Mouse (Mus musculus): ENCODE results near the gene Farp1. TPM values are rescaled to one million over a fixed set of nuclear protein-coding genes. Genes with fewer than 3 reads are reported as not detected.

Farp1 gene
- polyA plus RNA-seq, 1 experiment: 28.8 TPM

GRCm38 (mm10) chr14:121057750-121058149, 22.8 kb downstream of the Farp1 start:
- Histone ChIP-seq H3K27ac (ENCODE audit: insufficient read depth, low read depth, low read length) (no peak overlapping the region), H3K4me1 (ENCODE audit: control insufficient read depth, insufficient read depth, low read length) (peaks cover 33% of the 10 kb centered on the region), H3K36me3 (ENCODE audit: control insufficient read depth, insufficient read depth, low read length) (no peaks in the 10 kb centered on the region), H3K4me3 (ENCODE audit: insufficient read depth, low read depth, low read length) (no peak overlapping the region), H3K27me3 (replicated peaks; ENCODE audit: control insufficient read depth, insufficient read depth, low read length) (no peaks in the 10 kb centered on the region)
- DNase-seq: no peak
- TF ChIP-seq CTCF (conservative IDR thresholded peaks at IDR 0.05; ENCODE audit: insufficient read depth, insufficient read length, low read depth, low read length): no peak
- TF ChIP-seq POLR2A (IDR thresholded peaks at IDR 0.05; ENCODE audit: low read depth, low read length): no peak
- WGBS: over 99% methylated on average over 5 of the region's 5 CpGs

GRCm38 (mm10) chr14:121058481-121058880, 23.5 kb downstream of the Farp1 start:
- peaks cover 29% of the 10 kb centered on the region for H3K4me1 ChIP-seq (ENCODE audit: control insufficient read depth, insufficient read depth, low read length)
- no peak overlapping the region for H3K27ac ChIP-seq (ENCODE audit: insufficient read depth, low read depth, low read length)
- H3K27me3 ChIP-seq (replicated peaks; ENCODE audit: control insufficient read depth, insufficient read depth, low read length): no peaks in the 10 kb centered on the region
- TF ChIP-seq POLR2A (IDR thresholded peaks at IDR 0.05; ENCODE audit: low read depth, low read length) (no peak), CTCF (conservative IDR thresholded peaks at IDR 0.05; ENCODE audit: insufficient read depth, insufficient read length, low read depth, low read length) (no peak)
- no peak overlapping the region for H3K4me3 ChIP-seq (ENCODE audit: insufficient read depth, low read depth, low read length)
- WGBS: 100% methylated on average over 1 of the region's 1 CpGs
- H3K36me3 ChIP-seq (ENCODE audit: control insufficient read depth, insufficient read depth, low read length): no peaks in the 10 kb centered on the region
- no peak for DNase-seq

GRCm38 (mm10) chr14:121059266-121059665, 24.3 kb downstream of the Farp1 start:
- no peaks in the 10 kb centered on the region for H3K36me3 ChIP-seq (ENCODE audit: control insufficient read depth, insufficient read depth, low read length)
- H3K27me3 ChIP-seq (replicated peaks; ENCODE audit: control insufficient read depth, insufficient read depth, low read length): no peaks in the 10 kb centered on the region
- H3K27ac ChIP-seq (ENCODE audit: insufficient read depth, low read depth, low read length): no peak overlapping the region
- H3K4me3 ChIP-seq (ENCODE audit: insufficient read depth, low read depth, low read length): no peak overlapping the region
- no peak for TF ChIP-seq POLR2A (IDR thresholded peaks at IDR 0.05; ENCODE audit: low read depth, low read length)
- TF ChIP-seq CTCF (conservative IDR thresholded peaks at IDR 0.05; ENCODE audit: insufficient read depth, insufficient read length, low read depth, low read length): no peak
- peaks cover 23% of the 10 kb centered on the region for H3K4me1 ChIP-seq (ENCODE audit: control insufficient read depth, insufficient read depth, low read length)
- 21% methylated on average over 10 of the region's 10 CpGs for WGBS
- DNase-seq: peak; percentile 85

GRCm38 (mm10) chr14:121060484-121060883, 25.5 kb downstream of the Farp1 start:
- TF ChIP-seq POLR2A (IDR thresholded peaks at IDR 0.05; ENCODE audit: low read depth, low read length): no peak
- no peak for TF ChIP-seq CTCF (conservative IDR thresholded peaks at IDR 0.05; ENCODE audit: insufficient read depth, insufficient read length, low read depth, low read length)
- no peaks in the 10 kb centered on the region for H3K36me3 ChIP-seq (ENCODE audit: control insufficient read depth, insufficient read depth, low read length)
- no peak overlapping the region for H3K4me3 ChIP-seq (ENCODE audit: insufficient read depth, low read depth, low read length)
- no peak overlapping the region for H3K27ac ChIP-seq (ENCODE audit: insufficient read depth, low read depth, low read length)
- 79% methylated on average over 11 of the region's 11 CpGs for WGBS
- peaks cover 23% of the 10 kb centered on the region for H3K4me1 ChIP-seq (ENCODE audit: control insufficient read depth, insufficient read depth, low read length)
- no peak for DNase-seq
- H3K27me3 ChIP-seq (replicated peaks; ENCODE audit: control insufficient read depth, insufficient read depth, low read length): no peaks in the 10 kb centered on the region

- Histone ChIP-seq H3K4me1 (ENCODE audit: control insufficient read depth, insufficient read depth, low read length) (peaks cover 23% of the 10 kb centered on the region), H3K36me3 (ENCODE audit: control insufficient read depth, insufficient read depth, low read length) (no peaks in the 10 kb centered on the region), H3K27me3 (replicated peaks; ENCODE audit: control insufficient read depth, insufficient read depth, low read length) (no peaks in the 10 kb centered on the region), H3K27ac (ENCODE audit: insufficient read depth, low read depth, low read length) (peak overlapping the region; percentile 18; the same call in 1 of the 2 replicates), H3K4me3 (ENCODE audit: insufficient read depth, low read depth, low read length) (no peak overlapping the region)
- TF ChIP-seq POLR2A (IDR thresholded peaks at IDR 0.05; ENCODE audit: low read depth, low read length): no peak
- TF ChIP-seq CTCF (conservative IDR thresholded peaks at IDR 0.05; ENCODE audit: insufficient read depth, insufficient read length, low read depth, low read length): no peak
- WGBS: 29% methylated on average over 4 of the region's 4 CpGs
- DNase-seq: peak; percentile 45
Observed at GRCm38 (mm10) chr14:121061686-121062085, 26.7 kb downstream of the Farp1 start.

- Histone ChIP-seq H3K4me1 (ENCODE audit: control insufficient read depth, insufficient read depth, low read length) (peaks cover 23% of the 10 kb centered on the region), H3K36me3 (ENCODE audit: control insufficient read depth, insufficient read depth, low read length) (no peaks in the 10 kb centered on the region), H3K27ac (ENCODE audit: insufficient read depth, low read depth, low read length) (peak overlapping the region; percentile 18; the same call in 1 of the 2 replicates), H3K27me3 (replicated peaks; ENCODE audit: control insufficient read depth, insufficient read depth, low read length) (no peaks in the 10 kb centered on the region), H3K4me3 (ENCODE audit: insufficient read depth, low read depth, low read length) (no peak overlapping the region)
- DNase-seq: peak; percentile 43
- TF ChIP-seq POLR2A (IDR thresholded peaks at IDR 0.05; ENCODE audit: low read depth, low read length): no peak
- TF ChIP-seq CTCF (conservative IDR thresholded peaks at IDR 0.05; ENCODE audit: insufficient read depth, insufficient read length, low read depth, low read length): no peak
- 28% methylated on average over 14 of the region's 14 CpGs for WGBS
Observed at GRCm38 (mm10) chr14:121062238-121063082, 27.5 kb downstream of the Farp1 start.

GRCm38 (mm10) chr14:121064726-121065125, 29.7 kb downstream of the Farp1 start:
- H3K4me1 ChIP-seq (ENCODE audit: control insufficient read depth, insufficient read depth, low read length): peaks cover 15% of the 10 kb centered on the region
- no peak for DNase-seq
- WGBS: 84% methylated on average over 1 of the region's 1 CpGs
- H3K4me3 ChIP-seq (ENCODE audit: insufficient read depth, low read depth, low read length): no peak overlapping the region
- no peaks in the 10 kb centered on the region; the same call in 1 of the 2 replicates for H3K36me3 ChIP-seq (ENCODE audit: control insufficient read depth, insufficient read depth, low read length)
- no peaks in the 10 kb centered on the region for H3K27me3 ChIP-seq (replicated peaks; ENCODE audit: control insufficient read depth, insufficient read depth, low read length)
- no peak overlapping the region for H3K27ac ChIP-seq (ENCODE audit: insufficient read depth, low read depth, low read length)
- no peak for TF ChIP-seq CTCF (conservative IDR thresholded peaks at IDR 0.05; ENCODE audit: insufficient read depth, insufficient read length, low read depth, low read length)
- TF ChIP-seq POLR2A (IDR thresholded peaks at IDR 0.05; ENCODE audit: low read depth, low read length): no peak
